Comparison of ENCODE assay signal across 11 mouse cellular contexts in the genomic region with DNA sequence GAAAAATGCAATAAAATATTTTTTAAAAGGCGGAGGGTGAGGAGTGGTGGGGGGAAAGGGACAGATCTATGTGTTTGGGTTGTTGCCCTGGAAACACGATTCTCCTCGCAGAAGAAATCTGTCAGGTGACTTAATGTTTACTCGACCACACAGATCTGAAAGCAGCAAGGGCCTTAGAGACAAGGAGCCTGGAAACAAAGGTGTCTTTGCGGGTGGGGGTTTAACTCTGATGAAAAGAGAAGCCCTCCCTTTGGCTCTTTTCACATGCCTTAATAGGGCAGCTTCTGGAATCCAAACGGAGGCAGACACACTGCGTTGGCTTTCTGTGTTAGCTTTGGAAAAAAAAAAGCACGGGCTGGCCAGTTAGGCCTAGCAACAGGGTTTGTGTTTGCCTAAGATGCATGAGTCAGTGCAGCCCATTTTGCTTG. TPM values are rescaled to one million over a fixed set of nuclear protein-coding genes. Genes with fewer than 3 reads are reported as not detected.
DNase-seq lines count a peak whose midpoint lies in the region; ATAC-seq and TF ChIP-seq lines count a peak whose summit lies in the region.
"Had no signal": no experiment of that assay in that cellular context is flagged by ENCODE, and none has a peak within 500 bp of the region (broad histone marks: within the 10 kb centered on the region; RNA-seq: fewer than 3 reads in every experiment).

No protein-coding gene starts in this region.

- no peak for TF ChIP-seq EP300 in lung, postnatal 0 days (IDR thresholded peaks at IDR 0.05)

- no peak overlapping the region for H3K27ac ChIP-seq in lung, postnatal 0 days (ENCODE audit: low read length)
- H3K27ac ChIP-seq in forebrain, embryonic 11.5 days (ENCODE audit: low read depth, low read length): no peak overlapping the region
- H3K27ac ChIP-seq in hindbrain, embryonic 13.5 days: peak overlapping the region; percentile 76; the same call in 1 of the 2 replicates
- peak overlapping the region; percentile 76 for H3K27ac ChIP-seq in stomach, embryonic 14.5 days (ENCODE audit: low read length)
- H3K27ac ChIP-seq: kidney, postnatal 0 days had no signal

- H3K4me2 ChIP-seq in lung, postnatal 0 days (replicated peaks; ENCODE audit: low read depth, low read length): no peak overlapping the region
- no peak overlapping the region for H3K4me2 ChIP-seq in forebrain, embryonic 11.5 days (ENCODE audit: low read depth, low read length, severe bottlenecking)
- no peak overlapping the region for H3K4me2 ChIP-seq in hindbrain, embryonic 13.5 days
- 0 out of 2 replicates have a peak overlapping the region, but pooled peaks have one; percentile 14 for H3K4me2 ChIP-seq in stomach, embryonic 14.5 days (replicated peaks; ENCODE audit: low read depth, low read length)

- no peaks in the 10 kb centered on the region for H3K27me3 ChIP-seq in lung, postnatal 0 days (replicated peaks; ENCODE audit: insufficient read depth, low read length)
- no peaks in the 10 kb centered on the region for H3K27me3 ChIP-seq in forebrain, embryonic 11.5 days (ENCODE audit: control insufficient read depth, insufficient read depth, low read length)
- H3K27me3 ChIP-seq in hindbrain, embryonic 13.5 days: no peaks in the 10 kb centered on the region
- no peaks in the 10 kb centered on the region for H3K27me3 ChIP-seq in stomach, embryonic 14.5 days (ENCODE audit: control insufficient read depth, insufficient read depth, low read length)
- H3K27me3 ChIP-seq: megakaryocyte, embryonic 14.5 days had no signal

- no peak overlapping the region for H3K9ac ChIP-seq in lung, postnatal 0 days (replicated peaks; ENCODE audit: low read depth)
- H3K9ac ChIP-seq in forebrain, embryonic 11.5 days (ENCODE audit: low read length): no peak overlapping the region
- no peak overlapping the region for H3K9ac ChIP-seq in hindbrain, embryonic 13.5 days
- H3K9ac ChIP-seq in stomach, embryonic 14.5 days (replicated peaks; ENCODE audit: low read depth, low read length): no peak overlapping the region

- 26% methylated on average over 8 of the region's 8 CpGs for WGBS in lung, postnatal 0 days
- 34% methylated on average over 8 of the region's 8 CpGs for WGBS in forebrain, embryonic 11.5 days
- WGBS in hindbrain, embryonic 13.5 days: 48% methylated on average over 8 of the region's 8 CpGs
- WGBS in stomach, embryonic 14.5 days: 12% methylated on average over 8 of the region's 8 CpGs

- no peak for TF ChIP-seq CTCF in lung, postnatal 0 days (IDR thresholded peaks at IDR 0.05)

- peak; percentile 61 for ATAC-seq in lung, postnatal 0 days
- ATAC-seq in forebrain, embryonic 11.5 days (replicated peaks; ENCODE audit: low FRiP score): 0 out of 2 replicates have a peak, but pooled peaks have one; percentile 24
- ATAC-seq in hindbrain, embryonic 13.5 days (ENCODE audit: low FRiP score): 0 out of 2 replicates have a peak, but pooled peaks have one; percentile 36
- ATAC-seq in stomach, embryonic 14.5 days (ENCODE audit: insufficient number of reproducible peaks, insufficient read depth, low FRiP score, low read depth): peak; percentile 72

- DNase-seq in lung, postnatal 0 days (ENCODE audit: low spot score): peak; percentile 41
- DNase-seq in lung, postnatal 25 days (ENCODE audit: low spot score): no peak
- no peak for DNase-seq in forebrain, embryonic 11.5 days (ENCODE audit: low spot score)
- DNase-seq in frontal cortex, postnatal 10 days (ENCODE audit: low spot score in 2 of 2): no peak
- DNase-seq in thymus, postnatal 0 days (ENCODE audit: low spot score): no peak
- DNase-seq: adrenal gland, postnatal 36 days had no signal

- H3K4me3 ChIP-seq in lung, postnatal 0 days (ENCODE audit: low read depth, low read length): no peak overlapping the region
- no peak overlapping the region for H3K4me3 ChIP-seq in forebrain, embryonic 11.5 days (ENCODE audit: low read depth, low read length)
- no peak overlapping the region for H3K4me3 ChIP-seq in hindbrain, embryonic 13.5 days
- no peak overlapping the region for H3K4me3 ChIP-seq in stomach, embryonic 14.5 days (ENCODE audit: low read depth, low read length)
- H3K4me3 ChIP-seq: megakaryocyte, embryonic 14.5 days had no signal

- no peaks in the 10 kb centered on the region for H3K4me1 ChIP-seq in lung, postnatal 0 days (ENCODE audit: insufficient read depth, low read depth, low read length)
- H3K4me1 ChIP-seq in forebrain, embryonic 11.5 days (replicated peaks; ENCODE audit: control insufficient read depth, insufficient read depth, low read length): no peaks in the 10 kb centered on the region; the same call in 1 of the 2 replicates
- peaks cover 30% of the 10 kb centered on the region for H3K4me1 ChIP-seq in hindbrain, embryonic 13.5 days (replicated peaks)
- peaks cover 4% of the 10 kb centered on the region; the same call in 1 of the 2 replicates for H3K4me1 ChIP-seq in stomach, embryonic 14.5 days (ENCODE audit: control insufficient read depth, insufficient read depth, low read length)

- H3K9me3 ChIP-seq in lung, postnatal 0 days (ENCODE audit: low read length): no peaks in the 10 kb centered on the region
- no peaks in the 10 kb centered on the region for H3K9me3 ChIP-seq in forebrain, embryonic 11.5 days (ENCODE audit: control insufficient read depth, low read length)
- H3K9me3 ChIP-seq in hindbrain, embryonic 13.5 days: no peaks in the 10 kb centered on the region
- H3K9me3 ChIP-seq in stomach, embryonic 14.5 days (ENCODE audit: control insufficient read depth, low read depth, low read length): no peaks in the 10 kb centered on the region
- H3K9me3 ChIP-seq: G1E; megakaryocyte, embryonic 14.5 days had no signal

- no peaks in the 10 kb centered on the region for H3K36me3 ChIP-seq in lung, postnatal 0 days (ENCODE audit: insufficient read depth, low read length)
- H3K36me3 ChIP-seq in forebrain, embryonic 11.5 days (ENCODE audit: control insufficient read depth, insufficient read depth, low read length): no peaks in the 10 kb centered on the region
- H3K36me3 ChIP-seq in hindbrain, embryonic 13.5 days: no peaks in the 10 kb centered on the region
- peaks cover 11% of the 10 kb centered on the region; the same call in 1 of the 2 replicates for H3K36me3 ChIP-seq in stomach, embryonic 14.5 days (ENCODE audit: control insufficient read depth, insufficient read depth, low read length)

RNA-seq across cellular contexts. Expression of gene Ttc28, which starts 10.3 kb away (rescaled TPM):
- polyA plus RNA-seq in lung, postnatal 0 days (2015; fragmentation: Nextera tagmentation; extraction: Ambion mirVana): 5.4 and 6.8 TPM in 2 replicates
- 17.0 and 19.9 TPM in 2 replicates for polyA plus RNA-seq in forebrain, embryonic 11.5 days (2014; fragmentation: Nextera tagmentation; extraction: Ambion mirVana)
- polyA plus RNA-seq in hindbrain, embryonic 13.5 days (2015; fragmentation: Nextera tagmentation; extraction: Ambion mirVana): 20.2 and 22.0 TPM in 2 replicates
- polyA plus RNA-seq in stomach, embryonic 14.5 days (2014; fragmentation: Nextera tagmentation; extraction: Ambion mirVana): 16.9 and 17.8 TPM in 2 replicates
- polyA plus RNA-seq in thymus, postnatal 0 days (2015; fragmentation: Nextera tagmentation; extraction: Ambion mirVana): 1.7 and 2.3 TPM in 2 replicates

RNA-seq across cellular contexts. Expression of gene Chek2, which starts 29.5 kb away (rescaled TPM):
- polyA plus RNA-seq in lung, postnatal 0 days (2015; fragmentation: Nextera tagmentation; extraction: Ambion mirVana): 5.7 and 7.9 TPM in 2 replicates
- polyA plus RNA-seq in forebrain, embryonic 11.5 days (2014; fragmentation: Nextera tagmentation; extraction: Ambion mirVana): 38.2 and 45.6 TPM in 2 replicates
- 6.5 and 8.0 TPM in 2 replicates for polyA plus RNA-seq in hindbrain, embryonic 13.5 days (2015; fragmentation: Nextera tagmentation; extraction: Ambion mirVana)
- polyA plus RNA-seq in stomach, embryonic 14.5 days (2014; fragmentation: Nextera tagmentation; extraction: Ambion mirVana): 32.1 and 32.9 TPM in 2 replicates
- 16.1 and 19.6 TPM in 2 replicates for polyA plus RNA-seq in thymus, postnatal 0 days (2015; fragmentation: Nextera tagmentation; extraction: Ambion mirVana)

RNA-seq across cellular contexts. Expression of gene Hscb, which starts 29.7 kb away (rescaled TPM):
- 30.2 and 32.0 TPM in 2 replicates for polyA plus RNA-seq in lung, postnatal 0 days (2015; fragmentation: Nextera tagmentation; extraction: Ambion mirVana)
- polyA plus RNA-seq in forebrain, embryonic 11.5 days (2014; fragmentation: Nextera tagmentation; extraction: Ambion mirVana): 18.6 TPM in 2 replicates
- polyA plus RNA-seq in hindbrain, embryonic 13.5 days (2015; fragmentation: Nextera tagmentation; extraction: Ambion mirVana): 10.7 and 12.6 TPM in 2 replicates
- 26.6 and 28.4 TPM in 2 replicates for polyA plus RNA-seq in stomach, embryonic 14.5 days (2014; fragmentation: Nextera tagmentation; extraction: Ambion mirVana)
- polyA plus RNA-seq in thymus, postnatal 0 days (2015; fragmentation: Nextera tagmentation; extraction: Ambion mirVana): 43.2 and 48.3 TPM in 2 replicates

RNA-seq across cellular contexts. Expression of gene Ulk1, which starts 59.4 kb away (rescaled TPM):
- 11.8 and 11.9 TPM in 2 replicates for polyA plus RNA-seq in lung, postnatal 0 days (2015; fragmentation: Nextera tagmentation; extraction: Ambion mirVana)
- polyA plus RNA-seq in forebrain, embryonic 11.5 days (2014; fragmentation: Nextera tagmentation; extraction: Ambion mirVana): 39.4 and 42.8 TPM in 2 replicates
- 30.3 and 33.0 TPM in 2 replicates for polyA plus RNA-seq in hindbrain, embryonic 13.5 days (2015; fragmentation: Nextera tagmentation; extraction: Ambion mirVana)
- 27.7 and 28.4 TPM in 2 replicates for polyA plus RNA-seq in stomach, embryonic 14.5 days (2014; fragmentation: Nextera tagmentation; extraction: Ambion mirVana)
- 9.7 and 12.3 TPM in 2 replicates for polyA plus RNA-seq in thymus, postnatal 0 days (2015; fragmentation: Nextera tagmentation; extraction: Ambion mirVana)

Comparison
In these comparisons a context has a peak if more than half of its experiments do, and no peak if none do; other contexts are left out.
1. H3K27ac ChIP-seq: peak in hindbrain, embryonic 13.5 days (single experiment) and stomach, embryonic 14.5 days (single experiment); none in lung, postnatal 0 days (single experiment) and forebrain, embryonic 11.5 days (single experiment).
2. Peak in every context shown above with its lines, with median percentiles within 50 percentile points of each other: ATAC-seq.